Mouse (Mus musculus): Measurements from ENCODE around the gene Ccdc180.

GRCm38 (mm10) chr4:45924011-45924410 lies 33.9 kb downstream of the Ccdc180 start:
- TF ChIP-seq EP300 (IDR thresholded peaks at IDR 0.05) (no peak), CTCF (IDR thresholded peaks at IDR 0.05) (no peak)

Measured in lung, postnatal 0 days (tissue).